Mouse (Mus musculus) stomach, postnatal 0 days (tissue): ENCODE measurements around the gene Rps2.

Experiments used
- CTCF ChIP-seq: IDR thresholded peaks from 2 replicates; pipeline ENCODE4 v1.5.1; 2016; ENCODE audit warnings: antibody characterized with exemption, low read depth, mild to moderate bottlenecking, moderate library complexity
- EP300 ChIP-seq: optimal IDR thresholded peaks from 2 replicates; pipeline ENCODE3; 2016; ENCODE audit warnings: antibody characterized with exemption

DNA sequence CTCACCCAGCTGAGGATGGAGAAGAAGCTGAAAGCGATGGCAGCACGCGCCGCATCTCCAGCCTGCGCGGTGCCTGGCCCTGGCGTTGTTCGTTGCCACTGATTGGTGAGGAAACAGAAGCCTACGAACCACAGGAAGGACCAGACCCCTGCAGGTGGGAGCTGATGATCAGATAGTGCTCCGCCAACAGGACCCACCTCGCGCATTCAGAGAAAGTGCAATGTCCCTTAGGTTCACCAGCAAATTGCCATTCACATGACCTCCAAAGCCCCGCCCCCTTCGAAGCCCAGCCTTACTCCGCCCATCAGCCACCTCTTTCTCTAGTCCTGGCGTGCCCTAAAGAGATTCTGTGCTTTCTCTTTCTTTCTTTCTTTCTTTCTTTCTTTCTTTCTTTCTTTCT is 31.4 kb upstream of the Rps2 start:
- TF ChIP-seq CTCF (no peak), EP300 (no peak)
